Mouse (Mus musculus): ENCODE results near the gene Kalrn. TPM values are rescaled to one million over a fixed set of nuclear protein-coding genes. Genes with fewer than 3 reads are reported as not detected.

Gene Kalrn
- polyA plus RNA-seq, 1 experiment from 2014 or later: 44.6 TPM

DNA sequence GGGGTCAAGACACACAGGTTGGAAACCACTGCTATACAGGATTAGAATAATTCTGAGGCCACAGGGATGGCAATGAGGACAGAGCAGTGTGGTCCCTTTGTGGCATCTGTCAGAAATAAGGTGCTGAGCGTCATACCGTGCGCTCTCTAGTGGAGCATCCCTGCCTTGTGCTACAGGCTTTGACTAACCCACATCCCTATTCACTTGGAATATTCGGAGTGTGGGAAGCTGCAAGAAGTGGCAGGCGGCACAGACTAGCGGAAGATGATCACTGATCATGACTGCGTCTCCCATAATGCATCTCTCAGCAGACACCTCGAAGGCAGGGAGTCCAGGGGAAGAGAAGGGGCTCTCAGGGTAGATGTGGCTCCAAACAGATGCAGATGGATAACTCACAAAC is 47.5 kb downstream of the Kalrn start:
- no peak for DNase-seq
- 67% methylated on average over 8 of the region's 8 CpGs for WGBS
- no peaks in the 10 kb centered on the region for H3K27me3 ChIP-seq (ENCODE audit: control insufficient read depth, insufficient read depth, low read length)
- H3K9me3 ChIP-seq (ENCODE audit: control insufficient read depth, low read length): no peaks in the 10 kb centered on the region
- H3K4me2 ChIP-seq (ENCODE audit: low read length): no peak overlapping the region
- no peak overlapping the region for H3K9ac ChIP-seq (replicated peaks; ENCODE audit: low read length)
- H3K4me1 ChIP-seq (ENCODE audit: control insufficient read depth, insufficient read depth, low read length): 0 out of 2 replicates have a peak, but pooled peaks cover 12% of the 10 kb centered on the region
- ATAC-seq (ENCODE audit: low FRiP score, low TSS enrichment): no peak
- H3K4me3 ChIP-seq (replicated peaks; ENCODE audit: low read depth, low read length): no peak overlapping the region
- H3K36me3 ChIP-seq (ENCODE audit: control insufficient read depth, insufficient read depth, low read length): no peaks in the 10 kb centered on the region
- H3K27ac ChIP-seq (replicated peaks; ENCODE audit: low read depth, low read length): no peak overlapping the region

DNA sequence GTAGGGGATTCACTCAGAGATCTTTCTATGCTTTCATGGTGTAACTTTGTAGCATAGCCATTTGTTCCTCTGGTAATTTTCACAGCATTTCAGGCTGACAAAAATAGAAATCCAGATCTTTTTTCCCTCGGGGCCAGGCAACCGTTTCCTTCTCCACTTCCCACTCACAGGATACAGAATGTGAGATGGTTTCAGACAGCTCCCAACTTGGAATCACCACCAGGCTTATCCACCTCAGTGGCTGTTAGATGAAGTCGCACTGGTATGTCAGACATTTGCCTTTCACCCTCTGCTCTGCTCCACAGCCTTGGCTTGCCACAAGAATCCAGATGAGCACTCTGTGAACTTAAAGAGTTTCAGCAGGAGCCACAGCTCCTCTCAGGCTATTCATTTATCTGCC is 48.1 kb downstream of the Kalrn start:
- DNase-seq: no peak
- no peaks in the 10 kb centered on the region for H3K36me3 ChIP-seq (ENCODE audit: control insufficient read depth, insufficient read depth, low read length)
- no peak overlapping the region for H3K27ac ChIP-seq (replicated peaks; ENCODE audit: low read depth, low read length)
- no peak for ATAC-seq (ENCODE audit: low FRiP score, low TSS enrichment)
- H3K27me3 ChIP-seq (ENCODE audit: control insufficient read depth, insufficient read depth, low read length): no peaks in the 10 kb centered on the region
- WGBS: 59% methylated on average over 3 of the region's 3 CpGs
- no peak overlapping the region for H3K4me3 ChIP-seq (replicated peaks; ENCODE audit: low read depth, low read length)
- H3K4me2 ChIP-seq (ENCODE audit: low read length): no peak overlapping the region
- 0 out of 2 replicates have a peak, but pooled peaks cover 12% of the 10 kb centered on the region for H3K4me1 ChIP-seq (ENCODE audit: control insufficient read depth, insufficient read depth, low read length)
- H3K9ac ChIP-seq (replicated peaks; ENCODE audit: low read length): no peak overlapping the region
- H3K9me3 ChIP-seq (ENCODE audit: control insufficient read depth, low read length): no peaks in the 10 kb centered on the region

DNA sequence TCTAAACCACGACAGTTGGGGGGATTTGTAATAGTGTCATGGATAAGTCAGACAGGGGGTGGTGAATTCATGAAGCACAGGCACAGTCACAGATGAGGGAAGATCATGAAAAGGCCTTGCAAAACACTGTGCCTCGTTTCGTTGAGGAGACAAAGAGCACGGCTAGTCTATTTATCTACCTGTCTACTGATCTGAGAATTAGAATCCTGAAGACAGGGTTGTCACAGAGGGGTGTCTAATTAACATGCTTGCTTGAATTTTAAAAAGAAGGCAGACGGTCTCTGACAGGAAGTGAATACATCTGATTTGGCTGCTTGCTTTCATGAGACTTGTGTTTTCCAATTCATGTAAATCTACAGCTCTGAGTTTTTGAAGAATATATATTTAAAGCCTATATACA is 52.3 kb downstream of the Kalrn start:
- Histone ChIP-seq H3K4me2 (ENCODE audit: low read length) (no peak overlapping the region), H3K27ac (replicated peaks; ENCODE audit: low read depth, low read length) (no peak overlapping the region), H3K36me3 (ENCODE audit: control insufficient read depth, insufficient read depth, low read length) (no peaks in the 10 kb centered on the region), H3K27me3 (ENCODE audit: control insufficient read depth, insufficient read depth, low read length) (no peaks in the 10 kb centered on the region), H3K4me1 (ENCODE audit: control insufficient read depth, insufficient read depth, low read length) (peaks cover 28% of the 10 kb centered on the region), H3K9me3 (ENCODE audit: control insufficient read depth, low read length) (no peaks in the 10 kb centered on the region), H3K4me3 (replicated peaks; ENCODE audit: low read depth, low read length) (no peak overlapping the region), H3K9ac (replicated peaks; ENCODE audit: low read length) (no peak overlapping the region)
- no peak for ATAC-seq (ENCODE audit: low FRiP score, low TSS enrichment)
- peak; percentile 21 for DNase-seq
- 5% methylated on average over 5 of the region's 5 CpGs for WGBS

DNA sequence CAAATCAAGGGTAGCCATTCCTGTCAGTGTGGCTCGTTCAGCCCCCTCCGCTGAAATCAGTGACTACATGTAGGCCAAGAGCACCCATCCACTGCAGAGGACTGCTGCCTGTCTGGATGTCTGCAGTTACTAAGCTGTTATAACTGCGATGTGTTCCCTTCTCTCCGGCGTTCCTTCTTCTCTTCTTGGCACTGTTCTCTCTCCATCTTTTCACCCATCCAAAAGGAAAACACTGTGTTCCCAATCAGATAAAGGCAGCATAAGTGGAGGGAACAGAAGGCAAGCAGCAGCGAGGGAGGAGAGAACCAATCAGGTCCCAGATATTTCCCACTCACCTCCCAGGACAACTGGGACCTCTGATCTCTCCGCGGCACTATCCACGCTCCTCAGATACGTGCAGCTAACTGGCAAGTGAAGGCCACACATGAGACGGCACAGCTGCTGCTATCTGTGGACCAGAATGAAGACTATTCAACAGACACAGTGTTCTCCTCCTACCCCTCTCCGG is 56.4 kb downstream of the Kalrn start:
- ATAC-seq (ENCODE audit: low FRiP score, low TSS enrichment) (no peak), DNase-seq (no peak)
- Histone ChIP-seq H3K4me3 (replicated peaks; ENCODE audit: low read depth, low read length) (no peak overlapping the region), H3K9ac (replicated peaks; ENCODE audit: low read length) (no peak overlapping the region), H3K9me3 (ENCODE audit: control insufficient read depth, low read length) (no peaks in the 10 kb centered on the region), H3K4me1 (ENCODE audit: control insufficient read depth, insufficient read depth, low read length) (peaks cover 38% of the 10 kb centered on the region), H3K27me3 (ENCODE audit: control insufficient read depth, insufficient read depth, low read length) (no peaks in the 10 kb centered on the region), H3K27ac (replicated peaks; ENCODE audit: low read depth, low read length) (0 out of 2 replicates have a peak overlapping the region, but pooled peaks have one; percentile 2), H3K36me3 (ENCODE audit: control insufficient read depth, insufficient read depth, low read length) (no peaks in the 10 kb centered on the region), H3K4me2 (ENCODE audit: low read length) (no peak overlapping the region)
- 70% methylated on average over 12 of the region's 12 CpGs for WGBS

DNA sequence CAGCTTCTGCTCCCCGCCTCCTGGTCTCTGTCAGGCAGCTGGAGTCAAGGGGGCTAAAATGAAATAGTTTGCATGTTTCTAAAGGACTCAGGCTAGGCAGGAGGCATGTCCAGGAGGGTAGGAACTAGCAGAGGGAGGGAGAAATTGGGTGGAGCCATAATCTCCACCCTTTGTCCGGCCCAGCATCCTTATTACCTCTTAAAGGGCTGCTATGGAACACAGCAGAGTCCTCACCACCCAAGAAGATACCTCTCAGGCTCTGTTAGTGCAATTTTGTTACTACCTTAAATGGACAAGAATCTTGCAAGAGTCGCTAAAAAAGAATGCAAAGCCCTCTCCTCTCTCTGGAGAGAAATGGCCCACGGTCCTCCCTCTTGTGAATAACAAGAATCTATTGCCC is 57.8 kb downstream of the Kalrn start:
- Histone ChIP-seq H3K27me3 (ENCODE audit: control insufficient read depth, insufficient read depth, low read length) (no peaks in the 10 kb centered on the region), H3K27ac (replicated peaks; ENCODE audit: low read depth, low read length) (no peak overlapping the region), H3K9ac (replicated peaks; ENCODE audit: low read length) (no peak overlapping the region), H3K9me3 (ENCODE audit: control insufficient read depth, low read length) (no peaks in the 10 kb centered on the region), H3K4me2 (ENCODE audit: low read length) (no peak overlapping the region), H3K4me3 (replicated peaks; ENCODE audit: low read depth, low read length) (no peak overlapping the region), H3K36me3 (ENCODE audit: control insufficient read depth, insufficient read depth, low read length) (no peaks in the 10 kb centered on the region), H3K4me1 (ENCODE audit: control insufficient read depth, insufficient read depth, low read length) (peaks cover 38% of the 10 kb centered on the region)
- 80% methylated on average over 4 of the region's 4 CpGs for WGBS
- ATAC-seq (ENCODE audit: low FRiP score, low TSS enrichment) (no peak), DNase-seq (no peak)

DNA sequence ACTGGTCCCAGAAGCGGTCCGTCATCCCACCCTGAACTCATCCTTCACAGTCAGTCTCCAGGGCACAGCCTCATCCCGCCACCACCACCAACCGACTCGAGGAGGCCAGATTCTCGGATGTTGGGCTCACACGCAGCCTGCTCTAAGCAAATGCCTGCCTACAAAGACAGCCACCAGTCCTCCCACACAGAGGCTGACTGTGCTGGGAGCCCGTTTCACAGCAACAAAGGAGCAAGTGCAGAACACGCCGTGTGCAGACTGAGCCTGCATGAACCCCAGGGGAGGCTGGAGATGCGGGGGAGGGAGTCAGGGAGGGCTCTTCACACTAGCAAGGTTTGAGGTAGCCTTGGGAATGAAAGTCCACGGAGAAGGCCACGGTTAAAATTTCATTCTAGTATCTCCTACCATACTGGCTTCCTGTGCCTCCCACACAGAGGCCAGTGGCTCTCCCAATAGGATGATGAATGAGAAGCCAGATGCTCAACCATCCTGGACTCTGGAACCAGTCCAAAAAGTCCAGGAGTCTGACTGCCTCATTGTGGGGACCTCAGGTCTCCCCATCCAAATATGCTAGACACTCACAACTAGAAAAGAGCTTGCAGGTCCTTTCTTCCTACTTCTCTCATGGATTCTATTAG is 59.3 kb downstream of the Kalrn start:
- H3K4me2 ChIP-seq (ENCODE audit: low read length): 0 out of 2 replicates have a peak overlapping the region, but pooled peaks have one; percentile 7
- peak overlapping the region; percentile 42; the same call in 1 of the 2 replicates for H3K27ac ChIP-seq (replicated peaks; ENCODE audit: low read depth, low read length)
- H3K36me3 ChIP-seq (ENCODE audit: control insufficient read depth, insufficient read depth, low read length): no peaks in the 10 kb centered on the region
- DNase-seq: peak; percentile 46
- H3K4me3 ChIP-seq (replicated peaks; ENCODE audit: low read depth, low read length): no peak overlapping the region
- H3K9ac ChIP-seq (replicated peaks; ENCODE audit: low read length): no peak overlapping the region
- H3K4me1 ChIP-seq (ENCODE audit: control insufficient read depth, insufficient read depth, low read length): peaks cover 38% of the 10 kb centered on the region
- 43% methylated on average over 13 of the region's 13 CpGs for WGBS
- H3K9me3 ChIP-seq (ENCODE audit: control insufficient read depth, low read length): no peaks in the 10 kb centered on the region
- H3K27me3 ChIP-seq (ENCODE audit: control insufficient read depth, insufficient read depth, low read length): no peaks in the 10 kb centered on the region
- ATAC-seq (ENCODE audit: low FRiP score, low TSS enrichment): no peak

DNA sequence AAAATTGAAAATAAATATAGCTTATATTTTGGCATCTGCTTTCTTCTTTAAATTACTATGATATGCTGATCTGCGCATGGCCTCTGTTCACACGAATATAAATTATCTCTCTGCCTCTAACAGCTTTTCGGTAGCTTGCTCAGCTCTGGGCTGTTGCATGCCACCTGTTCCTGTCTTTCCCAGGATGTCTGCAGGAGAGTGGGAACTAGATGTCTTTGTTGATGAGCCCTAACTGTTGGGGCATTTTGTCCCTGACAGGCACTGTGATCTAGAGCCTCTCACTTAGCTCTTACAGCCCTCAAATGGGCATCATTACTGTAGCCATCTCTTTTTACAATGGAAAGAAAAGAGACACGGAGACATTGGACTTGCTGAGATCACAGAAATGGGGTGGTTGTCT is 61.0 kb downstream of the Kalrn start:
- H3K27me3 ChIP-seq (ENCODE audit: control insufficient read depth, insufficient read depth, low read length): no peaks in the 10 kb centered on the region
- H3K4me3 ChIP-seq (replicated peaks; ENCODE audit: low read depth, low read length): no peak overlapping the region
- DNase-seq (no peak), ATAC-seq (ENCODE audit: low FRiP score, low TSS enrichment) (no peak)
- no peak overlapping the region for H3K4me2 ChIP-seq (ENCODE audit: low read length)
- no peaks in the 10 kb centered on the region for H3K36me3 ChIP-seq (ENCODE audit: control insufficient read depth, insufficient read depth, low read length)
- no peak overlapping the region for H3K9ac ChIP-seq (replicated peaks; ENCODE audit: low read length)
- no peak overlapping the region for H3K27ac ChIP-seq (replicated peaks; ENCODE audit: low read depth, low read length)
- no peaks in the 10 kb centered on the region for H3K9me3 ChIP-seq (ENCODE audit: control insufficient read depth, low read length)
- peaks cover 26% of the 10 kb centered on the region for H3K4me1 ChIP-seq (ENCODE audit: control insufficient read depth, insufficient read depth, low read length)
- WGBS: 76% methylated on average over 4 of the region's 4 CpGs

DNA sequence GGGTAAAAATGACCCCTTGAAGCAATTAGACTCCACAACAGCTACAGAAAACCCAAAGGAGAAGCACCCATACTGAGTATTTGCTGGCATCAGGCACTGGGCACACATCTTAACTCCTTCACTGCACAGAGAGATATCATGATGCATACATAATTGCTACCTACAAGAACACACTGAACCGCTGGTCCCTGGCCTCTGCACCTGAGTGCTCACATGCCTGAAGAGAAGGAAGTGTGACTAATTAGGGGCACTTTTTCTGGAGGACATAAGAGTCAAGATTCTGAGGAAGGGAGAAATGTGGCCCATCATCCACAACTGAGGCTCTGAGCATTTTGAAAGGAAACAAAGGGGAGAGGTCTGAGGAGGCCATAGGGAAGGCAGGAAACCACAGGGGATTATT is 65.2 kb downstream of the Kalrn start:
- 70% methylated on average over 1 of the region's 1 CpGs for WGBS

DNA sequence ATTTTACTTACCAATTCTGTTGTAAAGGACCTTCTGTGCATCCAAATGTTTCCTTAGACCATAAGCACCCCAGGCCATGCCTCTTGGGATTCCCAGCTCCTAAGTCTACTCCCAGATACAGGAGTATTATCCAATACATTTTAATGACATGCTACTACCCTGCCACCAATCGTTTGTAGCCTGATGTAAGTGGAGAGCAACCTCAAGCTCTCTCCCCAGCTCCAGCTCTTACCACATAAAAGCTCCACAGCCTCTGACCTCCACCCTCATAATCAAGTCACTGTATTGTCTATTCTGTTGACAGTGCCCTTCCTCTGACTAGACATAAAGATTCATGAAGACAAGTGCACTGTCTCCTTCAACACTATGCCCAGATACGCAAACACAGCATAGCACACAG is 67.3 kb downstream of the Kalrn start:
- H3K4me2 ChIP-seq (ENCODE audit: low read length): no peak overlapping the region
- 82% methylated on average over 2 of the region's 2 CpGs for WGBS
- no peaks in the 10 kb centered on the region for H3K9me3 ChIP-seq (ENCODE audit: control insufficient read depth, low read length)
- 0 out of 2 replicates have a peak, but pooled peaks cover 5% of the 10 kb centered on the region for H3K4me1 ChIP-seq (ENCODE audit: control insufficient read depth, insufficient read depth, low read length)
- H3K36me3 ChIP-seq (ENCODE audit: control insufficient read depth, insufficient read depth, low read length): no peaks in the 10 kb centered on the region
- no peak overlapping the region for H3K4me3 ChIP-seq (replicated peaks; ENCODE audit: low read depth, low read length)
- DNase-seq (no peak), ATAC-seq (ENCODE audit: low FRiP score, low TSS enrichment) (no peak)
- H3K27ac ChIP-seq (replicated peaks; ENCODE audit: low read depth, low read length): no peak overlapping the region
- no peaks in the 10 kb centered on the region for H3K27me3 ChIP-seq (ENCODE audit: control insufficient read depth, insufficient read depth, low read length)
- no peak overlapping the region for H3K9ac ChIP-seq (replicated peaks; ENCODE audit: low read length)

More for the DNA sequence above, 65.2 kb downstream of the Kalrn start:
- H3K4me3 ChIP-seq (replicated peaks; ENCODE audit: low read depth, low read length): no peak overlapping the region
- H3K36me3 ChIP-seq (ENCODE audit: control insufficient read depth, insufficient read depth, low read length): no peaks in the 10 kb centered on the region
- H3K9me3 ChIP-seq (ENCODE audit: control insufficient read depth, low read length): no peaks in the 10 kb centered on the region
- no peaks in the 10 kb centered on the region for H3K27me3 ChIP-seq (ENCODE audit: control insufficient read depth, insufficient read depth, low read length)
- H3K4me1 ChIP-seq (ENCODE audit: control insufficient read depth, insufficient read depth, low read length): 0 out of 2 replicates have a peak, but pooled peaks cover 5% of the 10 kb centered on the region
- no peak for ATAC-seq (ENCODE audit: low FRiP score, low TSS enrichment)
- no peak overlapping the region for H3K27ac ChIP-seq (replicated peaks; ENCODE audit: low read depth, low read length)
- H3K9ac ChIP-seq (replicated peaks; ENCODE audit: low read length): no peak overlapping the region
- no peak for DNase-seq
- H3K4me2 ChIP-seq (ENCODE audit: low read length): no peak overlapping the region
